Mouse (Mus musculus) intestine, embryonic 15.5 days (tissue): ENCODE data around the gene Cebpa. TPM values are rescaled to one million over a fixed set of nuclear protein-coding genes. Genes with fewer than 3 reads are reported as not detected.
A peak's percentile ranks its signal among the peaks of the same experiment; 100 is the strongest.

Source experiments
- ATAC-seq: fragments of 200-750 bp; cut with Nextera tagmentation; 2 replicates; pipeline ENCODE4 v1.8.0; 2017; ENCODE audit warnings: moderate TSS enrichment, moderate library complexity
- H3K27ac ChIP-seq: fragments of 300-500 bp; sonication (generic); 2 replicates; pipeline ENCODE4 v1.5.1; 2015; ENCODE audit warnings: mild to moderate bottlenecking, inconsistent platforms
- H3K27me3 ChIP-seq: fragments of 300-500 bp; sonication (generic); replicated peaks from 2 replicates; pipeline ENCODE4 v1.6.1; 2015; ENCODE audit warnings: inconsistent platforms
- H3K36me3 ChIP-seq: fragments of 300-500 bp; sonication (generic); 2 replicates; pipeline ENCODE4 v1.6.1; 2015; ENCODE audit warnings: inconsistent platforms
- H3K4me1 ChIP-seq: fragments of 300-500 bp; sonication (generic); replicated peaks from 2 replicates; pipeline ENCODE4 v1.6.1; 2015; ENCODE audit warnings: inconsistent platforms
- H3K4me2 ChIP-seq: fragments of 300-500 bp; sonication (generic); replicated peaks from 2 replicates; pipeline ENCODE4 v1.6.1; 2015; ENCODE audit warnings: mild to moderate bottlenecking, inconsistent platforms
- H3K4me3 ChIP-seq: fragments of 300-500 bp; sonication (generic); replicated peaks from 2 replicates; pipeline ENCODE4 v1.5.1; 2015; ENCODE audit warnings: inconsistent platforms
- H3K9ac ChIP-seq: fragments of 300-500 bp; sonication (generic); 2 replicates; pipeline ENCODE4 v1.6.1; 2015; ENCODE audit warnings: inconsistent platforms
- H3K9me3 ChIP-seq: fragments of 300-500 bp; sonication (generic); 2 replicates; pipeline ENCODE4 v1.6.1; 2016; ENCODE audit warnings: inconsistent platforms
- WGBS: fragments of 180-500 bp; shearing (Covaris S2); methylation state at CpG from one replicate; pipeline ENCODE4 v1.1.7; 2015; 5-methylcytosine and 5-hydroxymethylcytosine counted together
- polyA plus RNA-seq: library from polyadenylated mRNA; unstranded; fragments of >200 nt; fragmentation: Nextera tagmentation; extraction: Ambion mirVana; gene quantifications from 2 replicates; pipeline ENCODE4 v1.2.1, GENCODE M21; 2015

The Cebpa gene
- polyA plus RNA-seq, 1 experiment from 2014 or later: 13.9 TPM

DNA sequence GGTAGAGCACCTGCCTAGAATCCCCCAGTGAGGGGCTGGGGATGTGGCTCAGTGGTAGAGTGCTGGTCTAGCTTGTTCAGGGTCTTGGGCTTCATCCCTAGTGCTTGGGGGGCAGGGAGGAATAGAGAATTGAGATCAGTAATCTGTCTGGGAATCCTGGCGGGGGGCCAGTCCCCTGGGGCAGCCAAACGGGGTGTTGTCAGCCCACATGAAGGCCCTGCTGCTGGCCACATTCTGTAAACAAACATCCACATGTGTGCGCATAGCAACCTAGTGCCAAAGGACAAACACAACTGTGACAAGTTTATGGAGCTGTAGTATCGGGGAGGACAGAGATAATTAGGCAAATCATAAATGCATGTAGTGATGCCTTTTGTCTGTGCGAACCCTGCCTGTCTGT is 15.5 kb downstream of the Cebpa start:
- Histone ChIP-seq H3K36me3 (no peaks in the 10 kb centered on the region), H3K4me1 (0 out of 2 replicates have a peak, but pooled peaks cover 2% of the 10 kb centered on the region), H3K4me2 (no peak overlapping the region), H3K9ac (no peak overlapping the region), H3K9me3 (no peaks in the 10 kb centered on the region), H3K27me3 (no peaks in the 10 kb centered on the region), H3K4me3 (no peak overlapping the region), H3K27ac (no peak overlapping the region)
- ATAC-seq: no peak
- WGBS: 25% methylated on average over 5 of the region's 5 CpGs

DNA sequence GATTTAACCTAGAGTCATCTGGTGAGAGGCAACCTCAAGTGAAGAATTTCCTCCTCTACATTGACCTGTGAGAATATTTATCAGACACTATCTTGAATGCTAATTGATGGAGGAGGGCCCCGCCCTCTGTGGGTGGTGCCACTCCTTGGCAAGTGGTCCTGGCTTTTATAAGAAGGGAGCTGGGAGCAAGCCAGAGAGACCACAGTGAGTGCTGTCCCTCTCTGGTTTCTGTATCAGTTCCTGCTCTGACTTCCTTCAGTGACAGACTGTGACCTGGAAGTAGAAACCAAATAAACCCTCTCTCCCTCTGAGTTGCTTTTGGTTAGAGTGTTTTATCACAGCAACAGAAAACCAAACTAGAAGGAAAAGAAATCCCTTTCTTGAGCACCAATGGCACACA is 18.4 kb downstream of the Cebpa start:
- no peak for ATAC-seq
- H3K4me1 ChIP-seq: peaks cover 2% of the 10 kb centered on the region; the same call in 1 of the 2 replicates
- whole genome bisulfite sequencing: 77% methylated on average over 1 of the region's 1 CpGs
- no peak overlapping the region for H3K9ac ChIP-seq
- no peaks in the 10 kb centered on the region for H3K36me3 ChIP-seq
- no peaks in the 10 kb centered on the region for H3K9me3 ChIP-seq
- H3K27ac ChIP-seq: no peak overlapping the region
- H3K4me3 ChIP-seq: no peak overlapping the region
- H3K4me2 ChIP-seq: no peak overlapping the region
- H3K27me3 ChIP-seq: no peaks in the 10 kb centered on the region

DNA sequence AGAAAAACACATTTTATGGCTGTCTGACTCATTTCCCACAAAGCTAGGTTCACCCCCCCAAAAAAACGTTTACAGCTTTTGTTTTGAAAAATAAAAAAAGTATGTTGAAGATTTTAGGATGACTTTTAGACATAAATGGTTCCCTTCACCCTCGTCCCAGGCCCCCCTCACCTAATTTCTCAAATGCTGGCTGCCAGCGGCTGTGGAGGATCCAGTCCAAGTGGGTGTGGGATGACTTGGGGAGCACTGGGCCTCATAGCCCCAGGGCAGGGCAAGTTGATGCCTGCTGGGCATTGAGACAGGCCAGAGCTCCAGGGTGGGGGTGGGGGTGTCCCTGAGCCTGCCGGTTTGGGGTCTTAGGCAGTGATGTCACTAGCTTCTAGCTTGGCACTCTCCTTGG is 19.4 kb downstream of the Cebpa start:
- ATAC-seq: no peak
- H3K4me1 ChIP-seq: peaks cover 2% of the 10 kb centered on the region; the same call in 1 of the 2 replicates
- no peaks in the 10 kb centered on the region for H3K9me3 ChIP-seq
- no peak overlapping the region for H3K27ac ChIP-seq
- no peaks in the 10 kb centered on the region for H3K27me3 ChIP-seq
- 67% methylated on average over 4 of the region's 4 CpGs for WGBS
- H3K9ac ChIP-seq: no peak overlapping the region
- H3K4me2 ChIP-seq: no peak overlapping the region
- H3K36me3 ChIP-seq: no peaks in the 10 kb centered on the region
- H3K4me3 ChIP-seq: no peak overlapping the region

DNA sequence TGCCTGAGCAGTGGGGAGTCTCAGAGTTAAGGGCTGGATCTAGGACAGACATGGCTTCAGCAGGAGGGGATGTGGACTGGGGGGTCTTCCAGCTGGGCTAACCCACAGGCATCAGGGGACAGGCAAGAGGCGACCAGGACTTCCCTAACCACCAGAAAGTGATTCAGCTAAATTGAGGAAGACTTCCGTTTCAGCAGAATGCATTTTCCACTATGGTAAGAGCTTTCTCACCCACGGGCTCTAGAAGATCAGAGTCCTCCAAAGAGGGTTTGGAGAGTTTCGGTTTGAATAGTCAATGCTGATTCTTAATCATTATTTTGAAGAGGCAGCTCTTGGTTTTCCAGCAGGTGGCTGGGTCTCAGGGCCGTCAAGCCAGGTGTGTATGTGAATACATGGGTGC is 20.8 kb downstream of the Cebpa start:
- H3K4me3 ChIP-seq: no peak overlapping the region
- no peak overlapping the region for H3K27ac ChIP-seq
- no peak for ATAC-seq
- no peaks in the 10 kb centered on the region for H3K27me3 ChIP-seq
- H3K36me3 ChIP-seq: no peaks in the 10 kb centered on the region
- H3K9me3 ChIP-seq: no peaks in the 10 kb centered on the region
- no peak overlapping the region for H3K4me2 ChIP-seq
- H3K4me1 ChIP-seq: peaks cover 8% of the 10 kb centered on the region; the same call in 1 of the 2 replicates
- WGBS: 80% methylated on average over 5 of the region's 5 CpGs
- H3K9ac ChIP-seq: no peak overlapping the region

DNA sequence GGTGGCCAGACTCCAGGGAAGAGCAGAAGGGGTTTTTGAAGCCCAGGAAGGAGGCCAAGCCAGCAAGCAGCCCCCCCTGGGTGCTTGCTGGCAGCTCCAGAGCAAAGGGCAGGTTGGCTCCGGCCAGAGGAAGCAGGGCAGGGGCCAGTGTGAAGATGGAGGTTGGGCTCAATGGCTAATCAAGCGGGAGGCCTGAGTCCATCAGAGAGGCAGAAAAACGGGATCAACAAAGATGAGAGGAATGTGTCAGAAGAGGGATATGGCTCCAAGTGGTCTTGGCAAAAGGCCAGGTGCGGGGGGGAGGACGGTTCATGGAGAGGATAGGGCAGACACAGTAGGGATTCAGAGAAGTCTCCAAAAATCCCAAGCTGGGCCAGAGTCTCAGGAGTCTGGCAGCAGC is 22.4 kb downstream of the Cebpa start:
- Histone ChIP-seq H3K4me2 (no peak overlapping the region), H3K4me1 (peaks cover 8% of the 10 kb centered on the region; the same call in 1 of the 2 replicates), H3K27ac (no peak overlapping the region), H3K9me3 (no peaks in the 10 kb centered on the region), H3K36me3 (no peaks in the 10 kb centered on the region), H3K4me3 (no peak overlapping the region), H3K27me3 (no peaks in the 10 kb centered on the region), H3K9ac (no peak overlapping the region)
- 0 out of 2 replicates have a peak, but pooled peaks have one; percentile 39 for ATAC-seq
- WGBS: 43% methylated on average over 5 of the region's 5 CpGs

DNA sequence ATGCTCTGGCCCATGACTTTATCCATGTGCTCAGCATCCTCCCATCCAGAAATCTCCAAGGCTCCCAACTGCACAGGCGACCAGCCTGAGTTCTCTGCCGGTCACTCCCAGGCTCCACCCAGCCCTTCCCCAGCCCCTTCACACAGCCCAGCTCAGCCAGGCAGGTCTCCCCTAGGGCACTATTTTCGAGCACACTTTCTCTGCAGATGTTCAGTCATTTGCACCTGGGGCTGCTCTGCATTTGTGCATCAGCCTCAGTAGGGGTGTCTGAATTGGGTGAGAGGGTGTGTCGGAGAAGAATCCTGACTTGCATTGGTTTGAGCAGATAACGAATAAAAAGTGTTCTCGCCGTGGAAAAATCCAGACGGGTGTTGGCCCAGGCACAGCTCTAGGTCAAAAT is 23.4 kb downstream of the Cebpa start:
- H3K27ac ChIP-seq: no peak overlapping the region
- WGBS: 79% methylated on average over 8 of the region's 8 CpGs
- H3K4me1 ChIP-seq: peaks cover 8% of the 10 kb centered on the region; the same call in 1 of the 2 replicates
- H3K36me3 ChIP-seq: no peaks in the 10 kb centered on the region
- no peak overlapping the region for H3K4me3 ChIP-seq
- H3K9ac ChIP-seq: no peak overlapping the region
- H3K9me3 ChIP-seq: no peaks in the 10 kb centered on the region
- H3K27me3 ChIP-seq: no peaks in the 10 kb centered on the region
- no peak overlapping the region for H3K4me2 ChIP-seq
- no peak for ATAC-seq

DNA sequence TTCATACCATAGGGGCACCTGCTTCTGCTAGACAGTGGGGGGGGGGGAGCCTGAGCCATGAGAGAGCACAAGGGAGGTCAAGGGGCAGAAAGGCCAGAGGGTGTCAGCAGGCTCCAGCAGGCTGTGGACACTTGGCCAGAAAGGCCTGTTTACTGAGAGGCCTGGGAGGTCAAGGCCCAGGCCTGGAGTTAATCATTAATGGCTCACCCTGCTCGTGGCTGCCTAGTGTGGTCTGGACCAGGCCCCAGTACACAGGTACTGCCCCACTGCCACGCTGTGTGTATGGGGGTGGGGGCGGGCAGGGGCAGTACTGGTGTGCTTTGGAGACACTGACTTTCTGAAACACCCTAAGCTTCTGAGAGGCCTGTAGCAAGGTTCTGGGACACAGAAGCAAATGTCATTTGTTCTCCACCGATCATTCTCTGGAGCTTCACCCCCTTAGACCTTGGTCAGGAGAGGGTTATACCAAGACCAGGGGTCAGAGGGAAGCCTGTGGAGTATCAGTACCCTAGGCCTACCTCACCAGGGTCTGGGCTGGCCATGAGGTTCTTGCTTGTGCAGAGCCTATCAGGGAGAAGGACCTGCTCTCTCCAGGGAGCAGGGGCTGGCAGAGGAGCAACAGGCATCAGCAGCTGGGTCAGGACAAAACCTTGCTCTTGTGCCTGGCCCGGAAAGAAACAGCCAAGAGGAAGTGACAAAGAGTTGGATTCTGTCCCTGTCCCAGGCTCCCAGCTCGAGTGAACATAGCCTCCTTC is 24.9 kb downstream of the Cebpa start:
- H3K9me3 ChIP-seq: no peaks in the 10 kb centered on the region
- no peak overlapping the region for H3K4me2 ChIP-seq
- H3K27ac ChIP-seq: no peak overlapping the region
- H3K36me3 ChIP-seq: no peaks in the 10 kb centered on the region
- ATAC-seq: peak; percentile 52; the same call in 1 of the 2 replicates
- H3K4me3 ChIP-seq: no peak overlapping the region
- peaks cover 8% of the 10 kb centered on the region; the same call in 1 of the 2 replicates for H3K4me1 ChIP-seq
- WGBS: 47% methylated on average over 6 of the region's 6 CpGs
- no peaks in the 10 kb centered on the region for H3K27me3 ChIP-seq
- no peak overlapping the region for H3K9ac ChIP-seq

DNA sequence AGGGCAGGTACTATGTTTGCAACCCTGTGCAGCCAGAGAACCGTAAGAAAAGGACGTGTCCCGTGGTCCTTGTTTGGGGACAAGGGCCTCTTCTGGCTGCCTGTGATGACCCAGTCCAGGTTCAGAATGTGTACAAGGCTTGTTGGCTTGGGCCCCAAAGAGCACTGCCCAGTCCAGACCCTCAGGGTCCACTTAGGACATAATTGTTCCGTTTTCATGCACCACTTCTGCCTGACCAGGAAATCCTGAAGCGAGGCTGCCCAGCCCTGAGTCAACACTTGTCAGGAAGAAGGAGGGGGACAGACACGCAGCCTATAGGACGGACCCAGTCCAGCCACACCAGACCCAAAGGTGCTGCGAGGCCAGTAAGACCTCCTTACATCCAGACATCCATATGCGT is 26.0 kb downstream of the Cebpa start:
- WGBS: 64% methylated on average over 9 of the region's 9 CpGs
- no peak overlapping the region for H3K4me3 ChIP-seq
- no peak overlapping the region for H3K9ac ChIP-seq
- no peaks in the 10 kb centered on the region for H3K9me3 ChIP-seq
- H3K4me2 ChIP-seq: no peak overlapping the region
- no peak overlapping the region for H3K27ac ChIP-seq
- no peaks in the 10 kb centered on the region for H3K27me3 ChIP-seq
- no peaks in the 10 kb centered on the region for H3K36me3 ChIP-seq
- 0 out of 2 replicates have a peak, but pooled peaks have one; percentile 30 for ATAC-seq
- peaks cover 13% of the 10 kb centered on the region for H3K4me1 ChIP-seq

DNA sequence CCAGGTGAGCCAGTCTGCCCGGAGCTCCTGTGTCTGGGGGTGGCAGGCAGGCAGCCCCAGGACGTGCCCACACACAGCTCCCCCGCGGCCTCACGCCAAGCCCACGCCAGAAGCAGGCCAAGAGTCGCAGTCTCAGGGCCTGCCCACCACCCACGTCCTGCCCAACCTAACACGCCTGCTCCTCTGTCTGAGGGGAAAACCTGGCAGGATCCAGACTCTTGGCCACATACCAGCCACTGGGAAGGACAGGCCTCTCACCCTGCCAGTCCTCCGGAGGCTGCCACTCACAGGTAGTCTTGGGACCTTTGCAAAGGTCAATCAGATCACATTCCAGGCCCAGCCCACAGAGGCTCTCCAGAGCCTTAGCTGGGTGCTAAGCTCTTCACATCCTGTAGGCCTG is 27.2 kb downstream of the Cebpa start:
- no peaks in the 10 kb centered on the region for H3K36me3 ChIP-seq
- no peak overlapping the region for H3K4me2 ChIP-seq
- no peak overlapping the region for H3K27ac ChIP-seq
- no peak overlapping the region for H3K9ac ChIP-seq
- no peaks in the 10 kb centered on the region for H3K27me3 ChIP-seq
- WGBS: 81% methylated on average over 10 of the region's 10 CpGs
- ATAC-seq: no peak
- peaks cover 13% of the 10 kb centered on the region for H3K4me1 ChIP-seq
- H3K4me3 ChIP-seq: no peak overlapping the region
- H3K9me3 ChIP-seq: no peaks in the 10 kb centered on the region

DNA sequence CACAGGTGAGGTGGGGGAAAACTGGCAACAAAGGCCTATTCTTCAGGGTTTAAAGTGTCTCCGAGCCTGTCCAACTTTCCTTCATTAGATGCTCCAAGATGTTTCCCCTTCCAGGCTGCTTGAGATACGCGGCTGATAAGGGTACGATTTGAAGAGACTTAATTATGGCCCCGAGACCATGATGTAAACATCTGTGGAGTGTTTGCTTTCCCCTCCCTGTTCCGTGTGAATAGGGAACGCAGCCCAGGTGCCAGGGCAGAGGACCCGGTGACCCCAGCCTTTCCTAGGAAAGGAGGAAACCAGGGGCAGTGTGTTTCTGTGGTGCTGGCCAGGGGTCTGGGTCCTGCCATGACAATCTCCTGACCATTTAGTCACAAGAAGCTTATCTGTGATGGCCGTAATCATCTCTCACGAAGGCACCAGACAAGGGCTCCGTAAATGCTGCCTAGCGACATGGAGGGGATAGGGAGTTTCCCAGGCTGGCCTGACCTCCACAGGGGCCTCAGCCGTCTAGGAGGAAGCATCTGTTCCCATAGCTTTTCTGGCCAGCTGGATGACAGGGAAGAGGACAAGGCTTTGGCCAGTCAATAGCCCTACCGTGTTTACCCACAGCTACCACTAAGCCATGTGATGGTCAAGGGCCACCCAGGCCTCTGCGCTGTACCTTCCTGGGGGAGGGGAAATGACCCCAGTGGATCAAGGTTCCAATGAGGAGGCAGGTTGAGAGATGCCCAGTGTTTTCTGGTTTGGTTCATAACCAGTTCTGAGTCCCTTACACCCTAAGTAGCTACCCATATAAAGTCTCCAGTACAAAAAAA is 30.7 kb downstream of the Cebpa start:
- no peak overlapping the region for H3K9ac ChIP-seq
- no peak overlapping the region for H3K27ac ChIP-seq
- H3K36me3 ChIP-seq: no peaks in the 10 kb centered on the region
- 0 out of 2 replicates have a peak, but pooled peaks have one; percentile 13 for ATAC-seq
- peaks cover 5% of the 10 kb centered on the region for H3K4me1 ChIP-seq
- 22% methylated on average over 15 of the region's 15 CpGs for WGBS
- no peak overlapping the region for H3K4me2 ChIP-seq
- no peaks in the 10 kb centered on the region for H3K9me3 ChIP-seq
- H3K27me3 ChIP-seq: no peaks in the 10 kb centered on the region
- H3K4me3 ChIP-seq: no peak overlapping the region

DNA sequence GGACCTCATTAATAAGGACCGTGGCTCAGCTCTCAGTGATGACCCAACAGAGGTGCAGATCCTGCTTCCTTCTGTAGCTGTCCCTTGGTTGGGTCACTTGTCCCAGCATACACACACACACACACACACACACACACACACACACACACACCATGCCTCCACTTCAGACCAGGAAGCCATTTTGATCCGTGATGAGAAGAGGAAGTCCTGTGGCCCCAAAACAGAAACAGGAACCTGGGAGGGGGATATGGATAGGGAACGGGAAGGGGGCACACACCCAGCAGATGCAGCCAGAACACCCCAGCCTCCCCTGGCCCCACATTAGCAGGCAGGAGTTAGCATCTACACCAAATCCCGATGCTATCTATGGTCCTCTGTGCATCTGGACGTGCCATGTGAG is 31.8 kb downstream of the Cebpa start:
- Histone ChIP-seq H3K27me3 (no peaks in the 10 kb centered on the region), H3K4me1 (peaks cover 5% of the 10 kb centered on the region), H3K9me3 (no peaks in the 10 kb centered on the region), H3K36me3 (no peaks in the 10 kb centered on the region), H3K27ac (no peak overlapping the region), H3K4me2 (no peak overlapping the region), H3K9ac (no peak overlapping the region), H3K4me3 (no peak overlapping the region)
- no peak for ATAC-seq
- 76% methylated on average over 5 of the region's 5 CpGs for WGBS

DNA sequence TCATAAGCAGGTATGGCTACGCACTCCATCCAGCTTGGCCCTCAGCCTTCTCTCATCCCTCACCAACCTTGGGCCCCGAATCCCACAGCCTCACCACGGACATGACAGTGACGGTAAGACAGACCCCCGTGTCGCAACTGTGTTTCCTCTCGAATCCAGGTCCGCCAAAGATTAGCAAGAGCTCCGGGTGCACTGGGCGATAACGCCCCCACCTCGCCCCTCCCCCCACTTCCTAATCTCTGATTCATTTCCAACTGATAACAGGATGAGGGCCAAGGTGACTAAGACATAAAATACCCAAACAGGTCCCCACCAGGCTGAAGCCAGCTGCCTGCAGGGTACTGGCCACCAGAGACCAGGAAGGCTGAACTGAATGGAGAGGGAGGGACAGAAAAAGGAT is 35.4 kb downstream of the Cebpa start:
- H3K4me3 ChIP-seq: no peak overlapping the region
- peak; percentile 46; the same call in 1 of the 2 replicates for ATAC-seq
- H3K9me3 ChIP-seq: no peaks in the 10 kb centered on the region
- H3K36me3 ChIP-seq: no peaks in the 10 kb centered on the region
- 61% methylated on average over 12 of the region's 12 CpGs for WGBS
- H3K4me2 ChIP-seq: no peak overlapping the region
- H3K27ac ChIP-seq: no peak overlapping the region
- no peak overlapping the region for H3K9ac ChIP-seq
- H3K4me1 ChIP-seq: peaks cover 1% of the 10 kb centered on the region
- H3K27me3 ChIP-seq: no peaks in the 10 kb centered on the region
